Mouse (Mus musculus) neural tube, embryonic 14.5 days (tissue): ENCODE results near the gene Arhgef17. TPM values are rescaled to one million over a fixed set of nuclear protein-coding genes. Genes with fewer than 3 reads are reported as not detected.
A peak's percentile ranks its signal among the peaks of the same experiment; 100 is the strongest.

Experiments
- ATAC-seq: fragments of 200-750 bp; cut with Nextera tagmentation; 2 replicates; pipeline ENCODE4 v1.8.0; 2017; ENCODE audit warnings: low read depth, mild to moderate bottlenecking, moderate TSS enrichment, moderate library complexity
- H3K27ac ChIP-seq: fragments of 300-500 bp; sonication (generic); 2 replicates; pipeline ENCODE4 v1.5.1; 2014; ENCODE audit warnings: low read depth, mild to moderate bottlenecking, control low read depth, low read length, moderate library complexity, mixed read lengths
- H3K27me3 ChIP-seq: fragments of 300-500 bp; sonication (generic); 2 replicates; pipeline ENCODE4 v1.6.1; 2014; ENCODE audit warnings: low read length; ENCODE audit not compliant: control insufficient read depth, insufficient read depth
- H3K36me3 ChIP-seq: fragments of 300-500 bp; sonication (generic); 2 replicates; pipeline ENCODE4 v1.6.1; 2014; ENCODE audit warnings: low read length, mixed read lengths; ENCODE audit not compliant: control insufficient read depth, insufficient read depth
- H3K4me1 ChIP-seq: fragments of 300-500 bp; sonication (generic); 2 replicates; pipeline ENCODE4 v1.6.1; 2014; ENCODE audit warnings: low read length; ENCODE audit not compliant: control insufficient read depth, insufficient read depth
- H3K4me2 ChIP-seq: fragments of 300-500 bp; sonication (generic); 2 replicates; pipeline ENCODE4 v1.6.1; 2014; ENCODE audit warnings: mild to moderate bottlenecking, low read depth, low read length, control low read depth
- H3K4me3 ChIP-seq: fragments of 300-500 bp; sonication (generic); 2 replicates; pipeline ENCODE4 v1.5.1; 2014; ENCODE audit warnings: low read depth, low read length, control low read depth, mixed read lengths
- H3K9ac ChIP-seq: fragments of 300-500 bp; sonication (generic); replicated peaks from 2 replicates; pipeline ENCODE4 v1.6.1; 2014; ENCODE audit warnings: low read depth, mild to moderate bottlenecking, control low read depth, low read length, mixed read lengths
- H3K9me3 ChIP-seq: fragments of 300-500 bp; sonication (generic); 2 replicates; pipeline ENCODE4 v1.6.1; 2016; ENCODE audit warnings: low read length; ENCODE audit not compliant: control insufficient read depth
- WGBS: fragments of 180-500 bp; shearing (Covaris S2); extraction: QIAGEN DNeasy Blood & Tissue Kit; methylation state at CpG from one replicate; pipeline ENCODE4 v1.1.7; 2014; 5-methylcytosine and 5-hydroxymethylcytosine counted together
- polyA plus RNA-seq: library from polyadenylated mRNA; unstranded; fragments of >200 nt; fragmentation: Nextera tagmentation; extraction: Ambion mirVana; gene quantifications from 2 replicates; pipeline ENCODE4 v1.2.1, GENCODE M21; 2014

Arhgef17 gene
- polyA plus RNA-seq, 1 experiment from 2014 or later, result 12.1 TPM

DNA sequence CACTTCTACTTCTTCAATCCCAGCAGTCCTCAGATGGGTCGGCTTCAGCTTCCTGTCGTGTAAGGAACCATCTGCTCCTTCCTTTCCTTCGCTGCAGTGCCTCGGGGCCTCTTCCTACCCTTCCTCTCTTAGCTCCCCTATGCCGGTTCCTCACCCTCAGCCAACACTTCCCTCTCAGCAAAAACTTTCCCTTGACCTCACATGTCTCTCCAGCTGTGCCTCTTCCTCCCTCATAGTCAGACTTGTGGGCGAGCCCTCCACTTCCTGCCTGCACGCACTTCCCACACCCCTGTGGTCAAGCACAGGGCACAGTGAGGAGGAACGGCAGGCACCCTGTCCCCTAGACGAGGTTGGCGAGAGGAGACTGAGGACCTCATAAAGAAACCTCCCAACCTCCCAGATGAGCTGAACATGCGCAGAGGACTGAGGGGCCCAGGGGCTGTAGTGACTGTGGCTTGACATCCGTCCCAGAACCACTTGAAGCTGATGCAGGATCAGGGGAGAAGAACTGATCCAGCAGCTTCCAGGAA lies 18.6 kb upstream of the Arhgef17 start:
- Histone ChIP-seq H3K4me1 (no peaks in the 10 kb centered on the region), H3K27ac (no peak overlapping the region), H3K36me3 (no peaks in the 10 kb centered on the region), H3K9ac (no peak overlapping the region), H3K9me3 (no peaks in the 10 kb centered on the region), H3K27me3 (no peaks in the 10 kb centered on the region), H3K4me2 (no peak overlapping the region), H3K4me3 (no peak overlapping the region)
- ATAC-seq, result no peak
- WGBS, result 70% methylated on average over 12 of the region's 12 CpGs

DNA sequence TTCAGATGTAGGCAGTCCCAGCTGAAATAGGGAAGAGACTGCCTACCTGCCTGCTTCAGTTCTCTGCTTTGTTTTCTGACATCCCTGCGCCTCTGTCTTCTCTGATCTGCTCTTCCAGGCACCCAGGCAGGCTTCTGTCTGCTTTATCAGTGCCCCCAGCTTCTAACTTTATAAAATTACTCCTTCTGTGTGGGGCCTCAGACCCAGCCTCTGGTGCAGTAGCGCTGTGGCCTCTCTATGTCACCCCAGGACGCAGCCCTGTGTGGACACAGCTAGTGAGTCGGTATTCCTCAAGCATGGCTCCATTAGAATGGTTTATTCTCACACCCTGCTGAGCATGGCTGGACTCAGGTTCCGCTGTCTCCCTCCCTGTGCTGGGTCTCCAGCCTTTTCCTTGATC lies 18.1 kb upstream of the Arhgef17 start:
- H3K4me1 ChIP-seq, result no peaks in the 10 kb centered on the region
- H3K27me3 ChIP-seq, result no peaks in the 10 kb centered on the region
- no peaks in the 10 kb centered on the region for H3K36me3 ChIP-seq
- no peak for ATAC-seq
- no peaks in the 10 kb centered on the region for H3K9me3 ChIP-seq
- no peak overlapping the region for H3K27ac ChIP-seq
- no peak overlapping the region for H3K4me2 ChIP-seq
- no peak overlapping the region for H3K9ac ChIP-seq
- no peak overlapping the region for H3K4me3 ChIP-seq
- WGBS, result 67% methylated on average over 5 of the region's 5 CpGs

DNA sequence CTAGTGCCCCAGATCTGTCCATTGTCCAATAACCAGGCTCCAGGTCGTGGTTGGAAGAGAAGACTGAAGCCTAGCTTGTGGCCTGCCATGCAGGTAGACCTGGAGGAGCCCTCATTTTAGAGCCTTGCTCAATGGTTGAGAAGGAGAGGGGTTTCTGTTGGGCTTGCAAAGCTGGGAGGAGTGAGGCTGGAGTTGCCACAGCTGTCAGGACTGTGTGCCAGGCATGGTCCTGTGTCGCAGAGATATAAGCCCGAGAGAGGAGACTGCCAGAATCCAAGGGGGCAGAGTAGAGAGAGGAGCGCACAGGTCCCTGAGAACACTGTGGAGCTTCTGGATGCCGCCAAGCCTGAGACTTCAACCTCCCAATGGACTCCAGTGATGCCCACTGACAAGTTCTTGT lies 12.8 kb upstream of the Arhgef17 start:
- ATAC-seq, result no peak
- H3K9me3 ChIP-seq, result no peaks in the 10 kb centered on the region
- H3K4me2 ChIP-seq, result no peak overlapping the region
- WGBS, result 88% methylated on average over 5 of the region's 5 CpGs
- no peaks in the 10 kb centered on the region for H3K27me3 ChIP-seq
- H3K36me3 ChIP-seq, result no peaks in the 10 kb centered on the region
- H3K4me1 ChIP-seq, result peaks cover 7% of the 10 kb centered on the region; the same call in 1 of the 2 replicates
- H3K9ac ChIP-seq, result no peak overlapping the region
- no peak overlapping the region for H3K4me3 ChIP-seq
- no peak overlapping the region for H3K27ac ChIP-seq

DNA sequence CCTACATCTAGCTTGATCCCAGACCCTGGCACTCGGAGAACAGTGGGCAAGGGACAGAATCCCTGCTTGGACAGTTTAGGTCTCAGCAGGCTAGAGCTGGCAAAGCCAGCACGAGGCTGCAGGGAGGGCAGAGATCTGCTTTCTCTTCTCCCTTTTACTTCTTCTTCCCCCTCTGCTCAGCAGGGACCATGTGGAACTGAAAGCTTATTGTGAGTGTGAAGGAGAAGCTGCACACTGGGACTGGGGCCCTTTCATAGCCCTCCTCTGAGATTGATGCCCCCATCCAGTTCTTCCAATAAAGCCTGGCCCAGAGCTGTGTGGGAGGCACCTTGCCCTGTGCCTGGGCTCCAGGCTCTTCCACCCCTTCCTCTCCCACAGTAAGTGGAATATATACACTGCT lies 12.4 kb upstream of the Arhgef17 start:
- no peak overlapping the region for H3K4me3 ChIP-seq
- peaks cover 7% of the 10 kb centered on the region; the same call in 1 of the 2 replicates for H3K4me1 ChIP-seq
- H3K27me3 ChIP-seq, result no peaks in the 10 kb centered on the region
- no peak for ATAC-seq
- no peaks in the 10 kb centered on the region for H3K9me3 ChIP-seq
- no peak overlapping the region for H3K9ac ChIP-seq
- no peak overlapping the region for H3K4me2 ChIP-seq
- 58% methylated on average over 2 of the region's 2 CpGs for WGBS
- no peaks in the 10 kb centered on the region for H3K36me3 ChIP-seq
- no peak overlapping the region for H3K27ac ChIP-seq

DNA sequence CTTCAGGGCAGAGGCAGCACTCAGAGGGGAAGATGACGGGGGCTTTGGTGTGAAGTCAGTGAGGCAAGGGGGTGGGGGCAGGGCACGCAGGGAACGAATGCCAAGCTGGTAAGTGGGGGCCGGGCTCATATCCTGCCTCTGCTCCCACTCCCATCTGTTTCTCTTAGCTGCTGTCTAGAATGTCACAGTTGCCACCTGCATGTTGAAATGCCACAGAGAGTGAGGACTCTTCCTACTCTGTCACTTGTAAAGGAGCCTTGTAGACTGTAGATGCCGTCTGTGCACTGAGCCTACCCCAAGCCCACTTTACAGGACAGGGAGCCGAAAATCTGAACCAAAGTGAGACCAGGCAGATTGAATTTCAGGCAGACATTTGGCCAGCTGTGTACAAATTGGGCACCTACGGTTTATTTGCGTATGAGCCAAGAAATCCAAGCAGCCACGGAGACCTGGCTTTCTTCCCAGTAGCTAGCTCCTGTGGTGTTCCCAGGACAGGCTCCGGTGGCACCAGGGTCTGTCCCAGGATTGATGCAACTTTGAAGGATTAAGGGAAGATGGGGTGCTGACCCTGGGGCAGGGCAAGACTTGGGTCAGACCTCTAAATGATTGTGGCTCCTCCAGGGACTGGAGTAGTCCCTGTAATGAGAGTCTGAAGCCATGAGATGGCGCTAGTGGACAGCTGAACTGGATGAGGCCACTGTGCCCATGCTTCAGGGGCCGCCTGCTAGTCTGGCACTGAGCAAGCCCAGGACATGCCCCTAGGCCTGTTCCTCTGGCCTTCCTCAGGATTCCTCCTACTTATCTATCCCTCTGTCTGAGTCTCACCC lies 11.1 kb upstream of the Arhgef17 start:
- Histone ChIP-seq H3K4me2 (no peak overlapping the region), H3K27me3 (no peaks in the 10 kb centered on the region), H3K27ac (peak overlapping the region; percentile 55), H3K4me3 (no peak overlapping the region), H3K9ac (no peak overlapping the region), H3K9me3 (no peaks in the 10 kb centered on the region), H3K4me1 (peaks cover 7% of the 10 kb centered on the region; the same call in 1 of the 2 replicates), H3K36me3 (no peaks in the 10 kb centered on the region)
- WGBS, result 48% methylated on average over 12 of the region's 12 CpGs
- peak; percentile 58 for ATAC-seq

DNA sequence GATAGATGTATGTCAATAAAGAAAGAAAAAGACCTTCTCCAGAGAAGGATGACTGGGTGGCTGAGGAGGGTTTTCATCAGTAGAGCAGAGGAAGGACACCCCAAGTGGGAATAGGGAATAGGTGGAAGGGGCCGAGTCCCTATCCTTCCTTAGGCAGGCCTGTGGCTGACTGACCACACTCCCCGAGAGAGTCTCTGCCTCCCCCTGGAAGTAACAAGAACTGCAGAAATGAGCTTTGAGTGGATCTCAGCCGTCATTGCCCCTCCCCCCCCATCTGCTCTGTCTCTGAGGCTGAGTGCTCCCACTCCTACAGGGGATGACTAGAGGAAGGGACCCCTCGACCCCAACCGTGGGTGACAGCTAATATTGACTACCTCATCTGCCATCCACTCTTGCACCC lies 9.3 kb upstream of the Arhgef17 start:
- no peaks in the 10 kb centered on the region for H3K36me3 ChIP-seq

DNA sequence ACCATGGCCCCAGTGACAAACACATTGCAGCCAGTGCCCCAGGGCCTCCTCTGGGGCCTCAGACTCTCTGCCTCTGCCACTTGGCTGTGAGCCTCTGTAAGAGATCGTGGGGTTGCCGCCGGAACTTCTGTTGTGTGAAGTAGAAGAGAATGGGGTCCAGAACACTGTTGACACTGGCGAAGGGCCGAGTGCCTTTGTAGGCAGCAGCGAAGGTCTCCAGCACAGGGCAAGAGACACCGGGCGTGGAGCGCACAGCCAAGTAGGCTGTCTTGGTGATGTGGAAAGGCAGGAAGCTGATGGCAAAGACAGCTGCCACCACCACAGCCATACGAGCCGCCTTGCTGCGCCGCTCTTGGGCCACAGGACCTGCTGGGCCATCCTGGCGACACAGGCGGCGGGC lies 6.2 kb upstream of the Arhgef17 start:
- Histone ChIP-seq H3K9me3 (no peaks in the 10 kb centered on the region), H3K36me3 (no peaks in the 10 kb centered on the region), H3K27ac (no peak overlapping the region), H3K4me1 (peaks cover 3% of the 10 kb centered on the region; the same call in 1 of the 2 replicates), H3K9ac (no peak overlapping the region), H3K27me3 (no peaks in the 10 kb centered on the region), H3K4me2 (no peak overlapping the region), H3K4me3 (no peak overlapping the region)
- 88% methylated on average over 16 of the region's 16 CpGs for WGBS
- ATAC-seq, result no peak

More for the DNA sequence above, 9.3 kb upstream of the Arhgef17 start:
- Histone ChIP-seq H3K4me2 (no peak overlapping the region), H3K27ac (no peak overlapping the region), H3K4me1 (peaks cover 7% of the 10 kb centered on the region; the same call in 1 of the 2 replicates), H3K9ac (no peak overlapping the region), H3K4me3 (no peak overlapping the region), H3K27me3 (no peaks in the 10 kb centered on the region), H3K9me3 (no peaks in the 10 kb centered on the region)
- 38% methylated on average over 5 of the region's 5 CpGs for WGBS
- ATAC-seq, result no peak

DNA sequence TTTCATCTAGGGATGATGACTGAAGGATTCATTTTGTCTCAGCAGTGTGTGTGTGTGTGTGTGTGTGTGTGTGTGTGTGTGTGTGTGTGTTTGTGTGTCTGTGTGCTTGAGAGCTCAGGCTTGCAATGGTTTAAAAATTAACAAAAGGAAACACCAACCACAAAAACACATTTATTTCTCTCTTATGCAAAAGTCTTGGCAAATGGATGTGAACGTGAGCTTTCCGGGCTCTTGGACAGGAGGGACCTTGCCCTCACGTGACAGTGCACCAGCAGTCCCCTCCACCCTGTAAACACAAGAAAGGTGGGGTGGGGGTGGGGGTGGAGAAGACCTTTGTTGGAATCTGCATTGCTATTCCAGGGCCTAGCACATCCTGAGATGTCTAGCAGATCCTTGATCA lies 5.6 kb upstream of the Arhgef17 start:
- WGBS, result 81% methylated on average over 3 of the region's 3 CpGs
- H3K9ac ChIP-seq, result no peak overlapping the region
- H3K4me3 ChIP-seq, result no peak overlapping the region
- peaks cover 2% of the 10 kb centered on the region; the same call in 1 of the 2 replicates for H3K4me1 ChIP-seq
- H3K9me3 ChIP-seq, result no peaks in the 10 kb centered on the region
- peaks cover under 1% of the 10 kb centered on the region; the same call in 1 of the 2 replicates for H3K27me3 ChIP-seq
- H3K4me2 ChIP-seq, result no peak overlapping the region
- H3K36me3 ChIP-seq, result no peaks in the 10 kb centered on the region
- H3K27ac ChIP-seq, result no peak overlapping the region
- no peak for ATAC-seq

DNA sequence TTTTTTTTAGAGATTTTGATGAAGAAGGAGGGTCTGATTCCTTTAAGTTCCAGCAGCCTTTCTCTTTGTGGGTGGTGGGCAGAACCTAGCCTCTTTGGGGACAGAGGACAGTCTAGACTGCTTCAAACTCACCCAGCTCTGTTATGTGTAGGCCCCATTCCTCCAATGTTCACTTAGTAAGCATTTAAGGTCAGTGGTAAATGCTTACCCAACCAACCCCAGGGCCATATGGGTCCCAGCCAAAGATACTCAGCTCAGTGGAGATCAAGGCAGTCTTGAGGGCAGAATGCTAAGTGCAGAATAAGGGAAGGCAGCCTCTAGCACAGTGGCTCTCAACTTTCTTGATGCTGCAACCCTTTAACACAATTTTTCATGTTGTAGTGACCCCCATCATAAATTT lies 1.6 kb upstream of the Arhgef17 start:
- no peak overlapping the region for H3K4me2 ChIP-seq
- no peak overlapping the region for H3K9ac ChIP-seq
- H3K4me3 ChIP-seq, result no peak overlapping the region
- H3K4me1 ChIP-seq, result peaks cover 11% of the 10 kb centered on the region
- H3K9me3 ChIP-seq, result no peaks in the 10 kb centered on the region
- H3K36me3 ChIP-seq, result no peaks in the 10 kb centered on the region
- no peak for ATAC-seq
- peaks cover 14% of the 10 kb centered on the region for H3K27me3 ChIP-seq
- H3K27ac ChIP-seq, result no peak overlapping the region
